In genomic region chr16:35981363-35981821, GRCm38 (mm10) we compare ENCODE assay signal across 8 mouse cellular contexts. TPM values are rescaled to one million over a fixed set of nuclear protein-coding genes. Genes with fewer than 3 reads are reported as not detected.
DNase-seq lines count a peak whose midpoint lies in the region; ATAC-seq and TF ChIP-seq lines count a peak whose summit lies in the region.

No protein-coding gene starts in this region.

- no peak for TF ChIP-seq POLR2A in heart, adult 2 months (IDR thresholded peaks at IDR 0.05; ENCODE audit: insufficient read depth, low read depth, low read length)

- no peak overlapping the region for H3K4me3 ChIP-seq in hindbrain, embryonic 10.5 days
- no peak overlapping the region for H3K4me3 ChIP-seq in hindbrain, embryonic 13.5 days
- H3K4me3 ChIP-seq in embryonic facial prominence, embryonic 12.5 days = no peak overlapping the region
- H3K4me3 ChIP-seq in heart, adult 2 months = no peak overlapping the region
- H3K4me3 ChIP-seq in limb, embryonic 13.5 days = no peak overlapping the region
- no peak overlapping the region for H3K4me3 ChIP-seq in midbrain, postnatal 0 days (ENCODE audit: low read depth, low read length)

- H3K79me2 ChIP-seq in heart, adult 2 months (replicated peaks; ENCODE audit: control insufficient read depth, insufficient read depth, low read length) = no peaks in the 10 kb centered on the region

- no peak for TF ChIP-seq EP300 in heart, adult 2 months (IDR thresholded peaks at IDR 0.05; ENCODE audit: insufficient read depth, low read depth, low read length)

- peaks cover 3% of the 10 kb centered on the region for H3K9me3 ChIP-seq in hindbrain, embryonic 10.5 days
- H3K9me3 ChIP-seq in hindbrain, embryonic 13.5 days = peaks cover 3% of the 10 kb centered on the region; the same call in 1 of the 2 replicates
- H3K9me3 ChIP-seq in embryonic facial prominence, embryonic 12.5 days = no peaks in the 10 kb centered on the region; the same call in 1 of the 2 replicates
- H3K9me3 ChIP-seq in limb, embryonic 13.5 days = peaks cover 3% of the 10 kb centered on the region; the same call in 1 of the 2 replicates
- no peaks in the 10 kb centered on the region for H3K9me3 ChIP-seq in midbrain, postnatal 0 days (ENCODE audit: low read length)

- H3K27ac ChIP-seq in hindbrain, embryonic 10.5 days = no peak overlapping the region
- H3K27ac ChIP-seq in hindbrain, embryonic 13.5 days = no peak overlapping the region
- no peak overlapping the region for H3K27ac ChIP-seq in embryonic facial prominence, embryonic 12.5 days
- H3K27ac ChIP-seq in heart, adult 2 months = no peak overlapping the region
- no peak overlapping the region for H3K27ac ChIP-seq in limb, embryonic 13.5 days
- H3K27ac ChIP-seq in midbrain, postnatal 0 days (ENCODE audit: low read depth, low read length) = no peak overlapping the region

- no peaks in the 10 kb centered on the region for H3K36me3 ChIP-seq in hindbrain, embryonic 10.5 days
- H3K36me3 ChIP-seq in hindbrain, embryonic 13.5 days = no peaks in the 10 kb centered on the region
- H3K36me3 ChIP-seq in embryonic facial prominence, embryonic 12.5 days = no peaks in the 10 kb centered on the region
- peaks cover 2% of the 10 kb centered on the region; the same call in 1 of the 2 replicates for H3K36me3 ChIP-seq in heart, adult 2 months (ENCODE audit: control insufficient read depth, insufficient read depth, low read length)
- H3K36me3 ChIP-seq in limb, embryonic 13.5 days = no peaks in the 10 kb centered on the region
- H3K36me3 ChIP-seq in midbrain, postnatal 0 days (ENCODE audit: insufficient read depth, low read length) = no peaks in the 10 kb centered on the region

- WGBS in hindbrain, embryonic 10.5 days = 50% methylated on average over 19 of the region's 19 CpGs
- WGBS in hindbrain, embryonic 13.5 days = 58% methylated on average over 19 of the region's 19 CpGs
- WGBS in embryonic facial prominence, embryonic 12.5 days = 51% methylated on average over 19 of the region's 19 CpGs
- WGBS in heart, adult 2 months = 55% methylated on average over 19 of the region's 19 CpGs
- WGBS in limb, embryonic 13.5 days = 51% methylated on average over 19 of the region's 19 CpGs
- 55% methylated on average over 19 of the region's 19 CpGs for WGBS in midbrain, postnatal 0 days

- intact Hi-C loops in heart, adult 2 months (cut with DNase I) = no loop called here

- peak; percentile 100 for DNase-seq in hindbrain, embryonic 10.5 days (ENCODE audit: low spot score)
- peak; percentile 98 to 100 for DNase-seq in heart, adult 2 months
- DNase-seq in kidney, adult 9 months = peak; percentile 100
- peak; percentile 99 for DNase-seq in midbrain, postnatal 0 days (ENCODE audit: low spot score)
- peak; percentile 98 to 100 for DNase-seq in spleen, postnatal 36 days (ENCODE audit: low spot score in 2 of 2)

- TF ChIP-seq CTCF in heart, adult 2 months (IDR thresholded peaks at IDR 0.05) = no peak
- TF ChIP-seq CTCF in midbrain, postnatal 0 days (IDR thresholded peaks at IDR 0.05) = no peak

- H3K27me3 ChIP-seq in hindbrain, embryonic 10.5 days (ENCODE audit: insufficient read depth, poor library complexity, severe bottlenecking) = peaks cover 3% of the 10 kb centered on the region
- peaks cover 8% of the 10 kb centered on the region; the same call in 1 of the 2 replicates for H3K27me3 ChIP-seq in hindbrain, embryonic 13.5 days
- H3K27me3 ChIP-seq in embryonic facial prominence, embryonic 12.5 days = no peaks in the 10 kb centered on the region
- no peaks in the 10 kb centered on the region for H3K27me3 ChIP-seq in heart, adult 2 months (ENCODE audit: control insufficient read depth, insufficient read depth, low read length)
- no peaks in the 10 kb centered on the region for H3K27me3 ChIP-seq in limb, embryonic 13.5 days
- H3K27me3 ChIP-seq in midbrain, postnatal 0 days (ENCODE audit: insufficient read depth, low read length) = no peaks in the 10 kb centered on the region

- H3K4me2 ChIP-seq in hindbrain, embryonic 13.5 days = no peak overlapping the region
- H3K4me2 ChIP-seq in embryonic facial prominence, embryonic 12.5 days (replicated peaks) = no peak overlapping the region
- H3K4me2 ChIP-seq in limb, embryonic 13.5 days (replicated peaks) = no peak overlapping the region
- H3K4me2 ChIP-seq in midbrain, postnatal 0 days (ENCODE audit: low read depth, low read length, poor library complexity, severe bottlenecking) = no peak overlapping the region

- no peak for ATAC-seq in hindbrain, embryonic 13.5 days (ENCODE audit: low FRiP score)
- ATAC-seq in embryonic facial prominence, embryonic 12.5 days (ENCODE audit: insufficient number of reproducible peaks, insufficient read depth, low FRiP score, low TSS enrichment) = peak; percentile 95
- peak; percentile 86 for ATAC-seq in limb, embryonic 13.5 days (ENCODE audit: low FRiP score, low read depth)
- peak; percentile 78 for ATAC-seq in midbrain, postnatal 0 days (ENCODE audit: low FRiP score)

- H3K4me1 ChIP-seq in hindbrain, embryonic 10.5 days (replicated peaks) = peaks cover 9% of the 10 kb centered on the region
- H3K4me1 ChIP-seq in hindbrain, embryonic 13.5 days (replicated peaks) = peaks cover 21% of the 10 kb centered on the region
- H3K4me1 ChIP-seq in embryonic facial prominence, embryonic 12.5 days = no peaks in the 10 kb centered on the region
- H3K4me1 ChIP-seq in heart, adult 2 months (ENCODE audit: control insufficient read depth, insufficient read depth, low read length) = peaks cover 3% of the 10 kb centered on the region
- H3K4me1 ChIP-seq in limb, embryonic 13.5 days = peaks cover 10% of the 10 kb centered on the region; the same call in 1 of the 2 replicates
- H3K4me1 ChIP-seq in midbrain, postnatal 0 days (ENCODE audit: insufficient read depth, low read length) = no peaks in the 10 kb centered on the region; the same call in 1 of the 2 replicates

- no peak overlapping the region for H3K9ac ChIP-seq in hindbrain, embryonic 13.5 days
- no peak overlapping the region for H3K9ac ChIP-seq in embryonic facial prominence, embryonic 12.5 days
- no peak overlapping the region for H3K9ac ChIP-seq in heart, adult 2 months (ENCODE audit: low read depth, low read length)
- no peak overlapping the region for H3K9ac ChIP-seq in limb, embryonic 13.5 days
- H3K9ac ChIP-seq in midbrain, postnatal 0 days (replicated peaks; ENCODE audit: low read length, poor library complexity, severe bottlenecking) = no peak overlapping the region

RNA-seq across cellular contexts. Expression of gene Kpna1, which starts 2.8 kb away (rescaled TPM):
- polyA plus RNA-seq in hindbrain, embryonic 10.5 days (2016; fragmentation: Nextera tagmentation; extraction: Ambion mirVana) = 65.8 and 76.5 TPM in 2 replicates
- 79.2 and 82.8 TPM in 2 replicates for polyA plus RNA-seq in hindbrain, embryonic 13.5 days (2015; fragmentation: Nextera tagmentation; extraction: Ambion mirVana)
- polyA plus RNA-seq in embryonic facial prominence, embryonic 12.5 days (2016; fragmentation: Nextera tagmentation; extraction: Ambion mirVana) = 53.6 and 55.5 TPM in 2 replicates
- total RNA-seq in heart, adult 2 months (2021) = 100 to 1,000 TPM; 112 to 128 TPM
- polyA plus RNA-seq in heart, adult 2 months (2012; rRNA removed) = 18.7 and 40.3 TPM in 2 replicates
- 37.2 and 41.6 TPM in 2 replicates for polyA plus RNA-seq in limb, embryonic 13.5 days (2015; fragmentation: Nextera tagmentation; extraction: Ambion mirVana)
- 68.5 and 84.4 TPM in 2 replicates for total RNA-seq in midbrain, postnatal 0 days (2014; rRNA removed)
- 56.0 and 61.6 TPM in 2 replicates for polyA plus RNA-seq in midbrain, postnatal 0 days (2015; fragmentation: Nextera tagmentation; extraction: Ambion mirVana)

RNA-seq across cellular contexts. Expression of gene Dtx3l, which starts 42.4 kb away (rescaled TPM):
- 1.3 and 2.4 TPM in 2 replicates for polyA plus RNA-seq in hindbrain, embryonic 10.5 days (2016; fragmentation: Nextera tagmentation; extraction: Ambion mirVana)
- polyA plus RNA-seq in hindbrain, embryonic 13.5 days (2015; fragmentation: Nextera tagmentation; extraction: Ambion mirVana) = 1.3 and 1.5 TPM in 2 replicates
- 2.2 and 3.0 TPM in 2 replicates for polyA plus RNA-seq in embryonic facial prominence, embryonic 12.5 days (2016; fragmentation: Nextera tagmentation; extraction: Ambion mirVana)
- total RNA-seq in heart, adult 2 months (2021) = 1 to 10 TPM; 8.6 to 8.9 TPM
- 5.9 and 8.9 TPM in 2 replicates for polyA plus RNA-seq in heart, adult 2 months (2012; rRNA removed)
- 2.9 and 3.1 TPM in 2 replicates for polyA plus RNA-seq in limb, embryonic 13.5 days (2015; fragmentation: Nextera tagmentation; extraction: Ambion mirVana)
- total RNA-seq in midbrain, postnatal 0 days (2014; rRNA removed) = 1.9 and 2.3 TPM in 2 replicates
- 0.93 and 1.2 TPM in 2 replicates for polyA plus RNA-seq in midbrain, postnatal 0 days (2015; fragmentation: Nextera tagmentation; extraction: Ambion mirVana)

RNA-seq across cellular contexts. Expression of gene Parp9, which starts 43.1 kb away (rescaled TPM):
- 2.0 and 2.2 TPM in 2 replicates for polyA plus RNA-seq in hindbrain, embryonic 10.5 days (2016; fragmentation: Nextera tagmentation; extraction: Ambion mirVana)
- polyA plus RNA-seq in hindbrain, embryonic 13.5 days (2015; fragmentation: Nextera tagmentation; extraction: Ambion mirVana) = 1.8 and 1.9 TPM in 2 replicates
- 3.2 and 4.1 TPM in 2 replicates for polyA plus RNA-seq in embryonic facial prominence, embryonic 12.5 days (2016; fragmentation: Nextera tagmentation; extraction: Ambion mirVana)
- 1 to 10 TPM; 9.3 to 9.8 TPM for total RNA-seq in heart, adult 2 months (2021)
- polyA plus RNA-seq in heart, adult 2 months (2012; rRNA removed) = 6.5 and 11.1 TPM in 2 replicates
- polyA plus RNA-seq in limb, embryonic 13.5 days (2015; fragmentation: Nextera tagmentation; extraction: Ambion mirVana) = 4.5 and 4.8 TPM in 2 replicates
- total RNA-seq in midbrain, postnatal 0 days (2014; rRNA removed) = 3.0 and 4.3 TPM in 2 replicates
- 1.9 and 3.3 TPM in 2 replicates for polyA plus RNA-seq in midbrain, postnatal 0 days (2015; fragmentation: Nextera tagmentation; extraction: Ambion mirVana)

RNA-seq across cellular contexts. Expression of gene Wdr5b, which starts 59.6 kb away (rescaled TPM):
- polyA plus RNA-seq in hindbrain, embryonic 10.5 days (2016; fragmentation: Nextera tagmentation; extraction: Ambion mirVana) = 7.6 and 10.2 TPM in 2 replicates
- 14.1 and 14.8 TPM in 2 replicates for polyA plus RNA-seq in hindbrain, embryonic 13.5 days (2015; fragmentation: Nextera tagmentation; extraction: Ambion mirVana)
- 14.1 and 14.2 TPM in 2 replicates for polyA plus RNA-seq in embryonic facial prominence, embryonic 12.5 days (2016; fragmentation: Nextera tagmentation; extraction: Ambion mirVana)
- total RNA-seq in heart, adult 2 months (2021) = 1 to 10 TPM; 2.7 to 2.8 TPM
- polyA plus RNA-seq in heart, adult 2 months (2012; rRNA removed) = 1.8 and 2.5 TPM in 2 replicates
- 11.1 and 11.4 TPM in 2 replicates for polyA plus RNA-seq in limb, embryonic 13.5 days (2015; fragmentation: Nextera tagmentation; extraction: Ambion mirVana)
- 5.8 and 9.3 TPM in 2 replicates for total RNA-seq in midbrain, postnatal 0 days (2014; rRNA removed)
- polyA plus RNA-seq in midbrain, postnatal 0 days (2015; fragmentation: Nextera tagmentation; extraction: Ambion mirVana) = 6.1 and 6.6 TPM in 2 replicates
